Mouse (Mus musculus): ENCODE measurements around the gene Pla2r1.

The Pla2r1 gene

DNA sequence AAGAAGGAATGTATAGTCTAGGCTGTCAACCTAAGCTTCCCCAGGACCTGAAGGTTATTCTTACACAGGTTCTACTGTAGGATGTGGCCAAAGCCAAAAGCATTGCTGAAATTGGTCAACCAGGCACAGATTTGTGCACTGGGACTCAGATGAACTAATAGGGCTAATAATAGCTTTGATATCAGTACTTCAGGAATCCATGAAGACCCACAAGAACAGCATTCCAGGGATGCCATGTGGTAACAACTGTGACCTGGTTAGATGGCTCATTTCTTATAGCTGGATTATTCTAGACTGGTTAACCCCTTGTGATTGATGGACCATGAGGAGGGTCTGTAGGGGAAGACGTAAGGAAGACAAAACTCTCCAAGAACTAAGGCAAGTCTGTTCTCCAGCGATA lies 74.3 kb downstream of the Pla2r1 start:
- Histone ChIP-seq H3K36me3 (ENCODE audit: insufficient read depth, low read length) (no peaks in the 10 kb centered on the region), H3K27me3 (ENCODE audit: insufficient read depth, low read length) (no peaks in the 10 kb centered on the region)
- TF ChIP-seq NANOG (IDR thresholded peaks at IDR 0.05; ENCODE audit: borderline replicate concordance, low read length), result no peak
- TF ChIP-seq CTCF (conservative IDR thresholded peaks at IDR 0.05; ENCODE audit: low read length), result no peak
- no peak for TF ChIP-seq POU5F1 (IDR thresholded peaks at IDR 0.05; ENCODE audit: borderline replicate concordance, low read length)

DNA sequence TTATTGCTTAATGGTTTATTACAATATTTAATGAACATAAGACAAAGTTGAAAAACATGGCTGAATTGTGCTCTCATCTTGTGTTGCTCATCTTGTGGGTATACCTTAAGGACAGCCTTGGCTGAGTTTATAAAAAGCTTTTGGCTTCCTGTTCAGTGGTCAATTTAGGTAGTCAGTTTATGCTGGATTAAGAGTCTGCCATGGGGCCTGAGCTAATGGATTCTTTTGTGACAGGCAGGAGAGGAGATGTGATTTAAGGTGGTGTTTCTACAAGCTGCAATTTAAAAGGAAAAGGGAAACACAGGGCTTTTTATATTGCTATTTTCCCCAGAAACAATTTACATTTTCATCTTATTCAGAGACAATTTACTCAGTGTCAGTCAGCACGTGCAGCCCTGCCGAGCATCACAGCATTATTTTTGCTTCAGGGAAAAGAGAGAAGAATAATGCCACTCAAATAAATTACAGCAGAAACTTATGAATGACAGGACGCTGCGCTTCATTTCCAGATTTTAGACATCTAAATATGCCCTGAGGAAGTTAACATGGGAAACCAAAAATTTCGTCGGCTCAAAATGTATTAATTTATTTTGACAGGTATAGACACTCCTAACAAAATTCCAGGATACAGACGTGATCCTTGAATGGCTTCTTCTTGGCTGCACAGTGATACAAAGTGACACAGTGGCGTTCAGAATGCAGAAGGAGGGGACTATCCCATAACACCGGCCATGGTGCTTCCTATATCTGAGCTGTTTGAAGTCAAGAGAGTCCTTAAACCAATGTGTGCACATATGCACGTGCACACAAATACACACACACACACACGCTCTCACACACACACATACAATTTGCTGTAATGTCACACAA lies 84.0 kb downstream of the Pla2r1 start:
- no peak for TF ChIP-seq POU5F1 (IDR thresholded peaks at IDR 0.05; ENCODE audit: borderline replicate concordance, low read length)
- TF ChIP-seq CTCF (conservative IDR thresholded peaks at IDR 0.05; ENCODE audit: low read length), result no peak
- TF ChIP-seq NANOG (IDR thresholded peaks at IDR 0.05; ENCODE audit: borderline replicate concordance, low read length), result no peak
- Histone ChIP-seq H3K4me3 (replicated peaks; ENCODE audit: low read length) (no peak overlapping the region), H3K36me3 (ENCODE audit: insufficient read depth, low read length) (no peaks in the 10 kb centered on the region), H3K4me1 (replicated peaks; ENCODE audit: low read depth, low read length) (no peaks in the 10 kb centered on the region), H3K27me3 (ENCODE audit: insufficient read depth, low read length) (no peaks in the 10 kb centered on the region), H3K9me3 (ENCODE audit: low read length) (no peaks in the 10 kb centered on the region)

More for the DNA sequence above, 74.3 kb downstream of the Pla2r1 start:
- peaks cover 1% of the 10 kb centered on the region; the same call in 1 of the 2 replicates for H3K9me3 ChIP-seq (ENCODE audit: low read length)
- no peak overlapping the region for H3K4me3 ChIP-seq (replicated peaks; ENCODE audit: low read length)
- H3K4me1 ChIP-seq (replicated peaks; ENCODE audit: low read depth, low read length), result no peaks in the 10 kb centered on the region

DNA sequence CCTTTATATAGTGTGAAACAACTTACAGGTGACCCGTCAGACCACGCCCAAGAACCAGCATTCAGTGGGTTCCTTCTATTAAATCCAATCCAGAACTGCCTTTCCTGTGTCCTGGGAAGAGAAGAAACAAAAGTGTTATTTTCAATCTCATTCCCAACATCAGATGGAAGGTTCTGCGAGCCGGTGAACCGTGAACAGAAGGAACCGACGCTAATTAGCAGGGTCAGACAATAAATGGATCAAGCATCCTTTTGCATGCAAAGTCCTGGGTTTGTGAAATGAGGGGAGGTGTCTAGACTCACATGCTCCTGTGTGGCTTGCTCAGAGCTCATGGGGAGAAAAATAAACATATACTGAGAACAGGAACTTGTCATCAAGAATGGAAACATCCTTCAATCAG lies 100.7 kb downstream of the Pla2r1 start:
- TF ChIP-seq POU5F1 (IDR thresholded peaks at IDR 0.05; ENCODE audit: borderline replicate concordance, low read length) (no peak), NANOG (IDR thresholded peaks at IDR 0.05; ENCODE audit: borderline replicate concordance, low read length) (no peak), CTCF (conservative IDR thresholded peaks at IDR 0.05; ENCODE audit: low read length) (no peak)
- H3K4me3 ChIP-seq (replicated peaks; ENCODE audit: low read length), result no peak overlapping the region
- H3K27me3 ChIP-seq (ENCODE audit: insufficient read depth, low read length), result no peaks in the 10 kb centered on the region
- H3K36me3 ChIP-seq (ENCODE audit: insufficient read depth, low read length), result no peaks in the 10 kb centered on the region
- H3K4me1 ChIP-seq (replicated peaks; ENCODE audit: low read depth, low read length), result peaks cover 16% of the 10 kb centered on the region; the same call in 1 of the 2 replicates
- H3K9me3 ChIP-seq (ENCODE audit: low read length), result no peaks in the 10 kb centered on the region

DNA sequence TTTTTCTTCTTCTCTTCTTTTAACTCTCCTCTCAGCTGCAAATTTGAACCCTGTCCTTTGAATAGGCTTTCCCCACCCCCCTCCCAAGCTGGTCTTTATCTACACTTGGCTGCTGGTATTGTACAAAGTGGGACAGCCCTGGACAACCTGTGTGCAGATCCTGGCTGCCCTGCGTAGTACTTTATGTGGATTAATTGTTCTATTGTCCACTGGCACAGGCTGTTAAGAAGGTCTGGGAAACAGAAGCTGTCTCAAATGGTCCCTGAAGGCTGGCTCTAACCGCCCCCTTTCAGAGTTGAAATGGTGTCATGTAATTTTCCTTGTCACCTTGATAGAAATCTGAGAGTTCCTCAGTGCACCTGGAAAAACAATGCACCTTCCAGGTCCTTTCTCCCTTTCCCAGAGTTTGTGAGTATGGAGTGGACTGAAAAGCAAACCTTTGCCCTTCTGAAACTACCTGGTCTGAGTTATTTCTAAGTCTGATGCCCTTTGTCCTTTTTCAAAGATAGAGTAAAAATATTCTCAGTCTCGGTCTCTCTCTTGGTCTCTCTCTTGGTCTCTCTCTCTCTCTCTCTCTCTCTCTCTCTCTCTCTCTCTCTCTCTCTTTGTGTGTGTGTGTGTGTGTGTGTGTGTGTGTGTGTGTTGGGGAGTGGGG lies 101.9 kb downstream of the Pla2r1 start:
- H3K4me1 ChIP-seq (replicated peaks; ENCODE audit: low read depth, low read length), result peaks cover 16% of the 10 kb centered on the region; the same call in 1 of the 2 replicates
- TF ChIP-seq NANOG (IDR thresholded peaks at IDR 0.05; ENCODE audit: borderline replicate concordance, low read length) (no peak), POU5F1 (IDR thresholded peaks at IDR 0.05; ENCODE audit: borderline replicate concordance, low read length) (no peak), CTCF (conservative IDR thresholded peaks at IDR 0.05; ENCODE audit: low read length) (no peak)
- no peaks in the 10 kb centered on the region for H3K27me3 ChIP-seq (ENCODE audit: insufficient read depth, low read length)
- H3K4me3 ChIP-seq (replicated peaks; ENCODE audit: low read length), result no peak overlapping the region
- H3K36me3 ChIP-seq (ENCODE audit: insufficient read depth, low read length), result no peaks in the 10 kb centered on the region
- H3K9me3 ChIP-seq (ENCODE audit: low read length), result no peaks in the 10 kb centered on the region

DNA sequence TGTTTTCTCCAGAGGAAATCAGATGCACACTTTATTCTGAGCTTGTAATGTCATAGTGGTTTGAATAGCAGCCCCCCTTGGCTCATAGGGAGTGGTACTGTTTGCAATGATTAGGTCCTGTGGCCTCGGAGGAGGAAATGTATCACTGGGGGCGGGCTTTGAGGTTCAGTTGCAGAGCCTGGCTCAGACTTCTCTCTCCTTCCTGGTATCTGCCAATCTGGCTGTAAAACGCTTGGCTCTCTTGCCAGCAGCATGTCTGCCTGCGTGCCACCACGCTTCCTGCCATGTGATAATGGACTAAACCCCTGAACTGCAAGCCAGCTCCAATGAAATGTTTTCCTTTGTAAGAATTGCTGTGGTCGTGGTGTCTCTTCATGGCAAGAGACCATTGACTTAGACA lies 103.4 kb downstream of the Pla2r1 start:
- no peak overlapping the region for H3K4me3 ChIP-seq (replicated peaks; ENCODE audit: low read length)
- peaks cover 16% of the 10 kb centered on the region; the same call in 1 of the 2 replicates for H3K4me1 ChIP-seq (replicated peaks; ENCODE audit: low read depth, low read length)
- no peaks in the 10 kb centered on the region for H3K27me3 ChIP-seq (ENCODE audit: insufficient read depth, low read length)
- TF ChIP-seq NANOG (IDR thresholded peaks at IDR 0.05; ENCODE audit: borderline replicate concordance, low read length) (no peak), POU5F1 (IDR thresholded peaks at IDR 0.05; ENCODE audit: borderline replicate concordance, low read length) (no peak), CTCF (conservative IDR thresholded peaks at IDR 0.05; ENCODE audit: low read length) (no peak)
- H3K9me3 ChIP-seq (ENCODE audit: low read length), result no peaks in the 10 kb centered on the region
- H3K36me3 ChIP-seq (ENCODE audit: insufficient read depth, low read length), result no peaks in the 10 kb centered on the region

DNA sequence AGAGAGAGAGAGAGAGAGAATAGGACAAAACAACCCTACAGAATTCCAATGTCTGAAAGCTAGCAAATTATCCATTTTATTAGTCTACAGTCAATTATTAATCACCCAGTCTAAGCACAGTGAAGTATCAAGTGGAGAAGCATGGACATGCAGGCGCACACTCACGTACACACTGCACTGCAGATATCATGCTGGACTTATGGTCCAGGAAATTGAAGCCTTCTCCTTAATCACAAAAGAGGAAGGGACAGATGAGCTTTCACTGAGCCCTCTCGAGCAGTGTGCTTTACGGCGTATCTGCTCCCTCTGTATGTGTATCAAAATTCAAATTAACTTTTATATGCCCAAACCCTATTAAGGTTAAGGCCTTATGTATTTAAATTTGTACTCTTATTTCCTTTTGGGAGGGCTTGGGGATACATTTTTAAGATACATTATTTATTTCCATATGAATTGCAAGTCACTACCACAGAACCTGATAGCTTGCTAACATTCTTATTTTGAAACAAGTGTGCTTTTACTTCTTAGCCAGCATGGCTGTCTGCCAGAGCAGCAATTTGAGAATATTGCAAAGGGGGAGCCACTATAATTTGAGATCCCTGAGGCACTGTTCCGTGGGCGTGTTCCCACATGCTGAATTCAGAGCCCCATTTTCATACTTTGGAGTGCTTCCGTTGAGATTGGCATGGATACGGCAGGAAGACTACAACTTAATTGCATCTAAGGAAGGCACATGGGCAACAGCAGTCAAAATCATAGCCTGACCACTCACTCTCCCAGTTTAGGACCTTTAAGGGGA lies 108.2 kb downstream of the Pla2r1 start:
- Histone ChIP-seq H3K4me1 (replicated peaks; ENCODE audit: low read depth, low read length) (peaks cover 17% of the 10 kb centered on the region), H3K27me3 (ENCODE audit: insufficient read depth, low read length) (no peaks in the 10 kb centered on the region), H3K36me3 (ENCODE audit: insufficient read depth, low read length) (no peaks in the 10 kb centered on the region), H3K9me3 (ENCODE audit: low read length) (no peaks in the 10 kb centered on the region), H3K4me3 (replicated peaks; ENCODE audit: low read length) (no peak overlapping the region)
- TF ChIP-seq NANOG (IDR thresholded peaks at IDR 0.05; ENCODE audit: borderline replicate concordance, low read length) (no peak), CTCF (conservative IDR thresholded peaks at IDR 0.05; ENCODE audit: low read length) (no peak), POU5F1 (IDR thresholded peaks at IDR 0.05; ENCODE audit: borderline replicate concordance, low read length) (no peak)

DNA sequence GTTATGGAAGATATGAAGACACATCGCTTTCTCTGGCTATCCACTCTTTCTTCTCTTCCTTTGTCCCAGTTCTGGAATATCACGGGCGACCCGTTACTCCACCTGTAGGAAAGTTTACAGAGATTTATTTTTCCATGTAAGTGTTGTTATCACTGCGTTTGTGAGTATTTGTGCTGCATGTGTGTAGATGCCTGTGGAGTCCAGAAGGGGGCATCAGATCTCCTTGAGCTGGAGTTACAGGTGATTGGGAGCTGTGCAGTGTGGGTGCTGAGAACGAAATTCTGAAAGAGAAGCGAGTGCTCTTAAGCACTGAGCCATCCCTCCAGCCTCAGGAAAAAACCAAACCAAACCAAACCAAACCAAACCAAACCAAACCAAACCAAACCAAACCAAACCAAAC lies 109.8 kb downstream of the Pla2r1 start:
- Histone ChIP-seq H3K4me1 (replicated peaks; ENCODE audit: low read depth, low read length) (peaks cover 10% of the 10 kb centered on the region), H3K4me3 (replicated peaks; ENCODE audit: low read length) (no peak overlapping the region), H3K27me3 (ENCODE audit: insufficient read depth, low read length) (no peaks in the 10 kb centered on the region), H3K36me3 (ENCODE audit: insufficient read depth, low read length) (no peaks in the 10 kb centered on the region), H3K9me3 (ENCODE audit: low read length) (no peaks in the 10 kb centered on the region)
- TF ChIP-seq POU5F1 (IDR thresholded peaks at IDR 0.05; ENCODE audit: borderline replicate concordance, low read length), result no peak
- no peak for TF ChIP-seq NANOG (IDR thresholded peaks at IDR 0.05; ENCODE audit: borderline replicate concordance, low read length)
- peak; percentile 74 for TF ChIP-seq CTCF (conservative IDR thresholded peaks at IDR 0.05; ENCODE audit: low read length)

DNA sequence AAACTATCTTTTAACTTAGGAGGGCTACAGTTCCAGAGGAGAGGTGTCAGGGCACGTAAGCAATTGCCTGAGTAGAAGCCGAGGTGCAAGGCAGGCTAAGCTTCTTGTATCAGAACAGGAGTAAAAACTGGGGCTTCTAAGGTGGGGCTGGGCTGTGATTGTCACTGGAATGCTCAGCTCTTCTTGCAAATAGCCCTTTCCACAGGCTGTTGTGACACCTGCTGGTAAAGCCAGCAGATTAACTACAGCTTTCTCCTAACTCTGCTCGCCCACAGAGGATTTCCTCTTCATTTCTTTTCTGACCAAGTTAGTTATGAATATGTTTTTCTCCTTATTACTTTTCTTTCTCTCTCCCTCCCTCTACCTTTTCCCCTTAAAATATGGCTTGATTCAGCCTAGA lies 111.2 kb downstream of the Pla2r1 start:
- TF ChIP-seq CTCF (conservative IDR thresholded peaks at IDR 0.05; ENCODE audit: low read length) (no peak; the same call in 1 of the 2 replicates), NANOG (IDR thresholded peaks at IDR 0.05; ENCODE audit: borderline replicate concordance, low read length) (no peak), POU5F1 (IDR thresholded peaks at IDR 0.05; ENCODE audit: borderline replicate concordance, low read length) (no peak)

More for the DNA sequence above, 111.2 kb downstream of the Pla2r1 start:
- no peaks in the 10 kb centered on the region for H3K27me3 ChIP-seq (ENCODE audit: insufficient read depth, low read length)
- peaks cover 10% of the 10 kb centered on the region for H3K4me1 ChIP-seq (replicated peaks; ENCODE audit: low read depth, low read length)
- no peak overlapping the region for H3K4me3 ChIP-seq (replicated peaks; ENCODE audit: low read length)
- H3K36me3 ChIP-seq (ENCODE audit: insufficient read depth, low read length), result no peaks in the 10 kb centered on the region
- H3K9me3 ChIP-seq (ENCODE audit: low read length), result no peaks in the 10 kb centered on the region
